Mouse (Mus musculus): ENCODE data around the gene Iqcn. TPM values are rescaled to one million over a fixed set of nuclear protein-coding genes. Genes with fewer than 3 reads are reported as not detected.

Iqcn gene
- polyA plus RNA-seq, 1 experiment from 2014 or later = 0.05 TPM

- Histone ChIP-seq H3K36me3 (ENCODE audit: control insufficient read depth, insufficient read depth, low read length) (peaks cover 18% of the 10 kb centered on the region), H3K27ac (replicated peaks; ENCODE audit: low read depth, low read length) (peak overlapping the region; percentile 97), H3K4me3 (replicated peaks; ENCODE audit: low read depth, low read length) (peak overlapping the region; percentile 63), H3K27me3 (ENCODE audit: control insufficient read depth, insufficient read depth, low read length) (no peaks in the 10 kb centered on the region), H3K9ac (replicated peaks; ENCODE audit: low read length) (peak overlapping the region; percentile 68), H3K4me1 (ENCODE audit: control insufficient read depth, insufficient read depth, low read length) (peaks cover 12% of the 10 kb centered on the region), H3K9me3 (ENCODE audit: control insufficient read depth, low read length) (no peaks in the 10 kb centered on the region), H3K4me2 (ENCODE audit: low read length) (peak overlapping the region; percentile 90)
- DNase-seq = no peak
- 92% methylated on average over 3 of the region's 3 CpGs for WGBS
- no peak for ATAC-seq (ENCODE audit: low FRiP score, low TSS enrichment)
Measured at GRCm38 (mm10) chr8:70674109-70674508, 29.1 kb upstream of the Iqcn start.

GRCm38 (mm10) chr8:70674716-70675115, 28.5 kb upstream of the Iqcn start:
- H3K4me3 ChIP-seq (replicated peaks; ENCODE audit: low read depth, low read length) = no peak overlapping the region
- H3K4me2 ChIP-seq (ENCODE audit: low read length) = peak overlapping the region; percentile 90; the same call in 1 of the 2 replicates
- DNase-seq (no peak), ATAC-seq (ENCODE audit: low FRiP score, low TSS enrichment) (no peak)
- H3K4me1 ChIP-seq (ENCODE audit: control insufficient read depth, insufficient read depth, low read length) = peaks cover 12% of the 10 kb centered on the region
- no peaks in the 10 kb centered on the region for H3K9me3 ChIP-seq (ENCODE audit: control insufficient read depth, low read length)
- H3K27me3 ChIP-seq (ENCODE audit: control insufficient read depth, insufficient read depth, low read length) = no peaks in the 10 kb centered on the region
- 92% methylated on average over 4 of the region's 4 CpGs for WGBS
- no peak overlapping the region for H3K9ac ChIP-seq (replicated peaks; ENCODE audit: low read length)
- peaks cover 23% of the 10 kb centered on the region for H3K36me3 ChIP-seq (ENCODE audit: control insufficient read depth, insufficient read depth, low read length)
- H3K27ac ChIP-seq (replicated peaks; ENCODE audit: low read depth, low read length) = 0 out of 2 replicates have a peak overlapping the region, but pooled peaks have one; percentile 27

- H3K9ac ChIP-seq (replicated peaks; ENCODE audit: low read length) = no peak overlapping the region
- H3K4me1 ChIP-seq (ENCODE audit: control insufficient read depth, insufficient read depth, low read length) = peaks cover 12% of the 10 kb centered on the region
- no peak for ATAC-seq (ENCODE audit: low FRiP score, low TSS enrichment)
- no peak overlapping the region for H3K4me3 ChIP-seq (replicated peaks; ENCODE audit: low read depth, low read length)
- no peaks in the 10 kb centered on the region for H3K27me3 ChIP-seq (ENCODE audit: control insufficient read depth, insufficient read depth, low read length)
- H3K27ac ChIP-seq (replicated peaks; ENCODE audit: low read depth, low read length) = no peak overlapping the region
- H3K4me2 ChIP-seq (ENCODE audit: low read length) = no peak overlapping the region
- H3K36me3 ChIP-seq (ENCODE audit: control insufficient read depth, insufficient read depth, low read length) = peaks cover 23% of the 10 kb centered on the region
- no peak for DNase-seq
- no peaks in the 10 kb centered on the region for H3K9me3 ChIP-seq (ENCODE audit: control insufficient read depth, low read length)
- 100% methylated on average over 1 of the region's 1 CpGs for WGBS
Measured at GRCm38 (mm10) chr8:70675336-70675735, 27.9 kb upstream of the Iqcn start.

GRCm38 (mm10) chr8:70677451-70678080, 25.7 kb upstream of the Iqcn start:
- Histone ChIP-seq H3K27me3 (ENCODE audit: control insufficient read depth, insufficient read depth, low read length) (no peaks in the 10 kb centered on the region), H3K4me3 (replicated peaks; ENCODE audit: low read depth, low read length) (no peak overlapping the region), H3K27ac (replicated peaks; ENCODE audit: low read depth, low read length) (no peak overlapping the region), H3K4me2 (ENCODE audit: low read length) (no peak overlapping the region), H3K36me3 (ENCODE audit: control insufficient read depth, insufficient read depth, low read length) (peaks cover 23% of the 10 kb centered on the region), H3K4me1 (ENCODE audit: control insufficient read depth, insufficient read depth, low read length) (peaks cover 12% of the 10 kb centered on the region), H3K9ac (replicated peaks; ENCODE audit: low read length) (no peak overlapping the region), H3K9me3 (ENCODE audit: control insufficient read depth, low read length) (no peaks in the 10 kb centered on the region)
- DNase-seq (no peak), ATAC-seq (ENCODE audit: low FRiP score, low TSS enrichment) (no peak)
- 94% methylated on average over 15 of the region's 15 CpGs for WGBS

- no peak overlapping the region for H3K4me2 ChIP-seq (ENCODE audit: low read length)
- ATAC-seq (ENCODE audit: low FRiP score, low TSS enrichment) (no peak), DNase-seq (no peak)
- H3K4me1 ChIP-seq (ENCODE audit: control insufficient read depth, insufficient read depth, low read length) = peaks cover 12% of the 10 kb centered on the region
- H3K9ac ChIP-seq (replicated peaks; ENCODE audit: low read length) = no peak overlapping the region
- H3K4me3 ChIP-seq (replicated peaks; ENCODE audit: low read depth, low read length) = no peak overlapping the region
- no peaks in the 10 kb centered on the region for H3K9me3 ChIP-seq (ENCODE audit: control insufficient read depth, low read length)
- no peaks in the 10 kb centered on the region for H3K27me3 ChIP-seq (ENCODE audit: control insufficient read depth, insufficient read depth, low read length)
- peaks cover 23% of the 10 kb centered on the region for H3K36me3 ChIP-seq (ENCODE audit: control insufficient read depth, insufficient read depth, low read length)
- H3K27ac ChIP-seq (replicated peaks; ENCODE audit: low read depth, low read length) = no peak overlapping the region
Measured at GRCm38 (mm10) chr8:70678679-70679078, 24.6 kb upstream of the Iqcn start.

GRCm38 (mm10) chr8:70679404-70679803, 23.9 kb upstream of the Iqcn start:
- no peak for ATAC-seq (ENCODE audit: low FRiP score, low TSS enrichment)
- Histone ChIP-seq H3K27ac (replicated peaks; ENCODE audit: low read depth, low read length) (no peak overlapping the region), H3K4me3 (replicated peaks; ENCODE audit: low read depth, low read length) (no peak overlapping the region), H3K36me3 (ENCODE audit: control insufficient read depth, insufficient read depth, low read length) (peaks cover 23% of the 10 kb centered on the region), H3K27me3 (ENCODE audit: control insufficient read depth, insufficient read depth, low read length) (no peaks in the 10 kb centered on the region), H3K4me2 (ENCODE audit: low read length) (no peak overlapping the region), H3K9ac (replicated peaks; ENCODE audit: low read length) (no peak overlapping the region), H3K9me3 (ENCODE audit: control insufficient read depth, low read length) (no peaks in the 10 kb centered on the region), H3K4me1 (ENCODE audit: control insufficient read depth, insufficient read depth, low read length) (peaks cover 8% of the 10 kb centered on the region)
- no peak for DNase-seq
- 89% methylated on average over 4 of the region's 4 CpGs for WGBS

- H3K4me1 ChIP-seq (ENCODE audit: control insufficient read depth, insufficient read depth, low read length) = 0 out of 2 replicates have a peak, but pooled peaks cover 4% of the 10 kb centered on the region
- H3K27ac ChIP-seq (replicated peaks; ENCODE audit: low read depth, low read length) = no peak overlapping the region
- H3K9me3 ChIP-seq (ENCODE audit: control insufficient read depth, low read length) = no peaks in the 10 kb centered on the region
- no peak overlapping the region for H3K4me2 ChIP-seq (ENCODE audit: low read length)
- 89% methylated on average over 3 of the region's 3 CpGs for WGBS
- peaks cover 23% of the 10 kb centered on the region for H3K36me3 ChIP-seq (ENCODE audit: control insufficient read depth, insufficient read depth, low read length)
- ATAC-seq (ENCODE audit: low FRiP score, low TSS enrichment) (no peak), DNase-seq (no peak)
- no peaks in the 10 kb centered on the region for H3K27me3 ChIP-seq (ENCODE audit: control insufficient read depth, insufficient read depth, low read length)
- no peak overlapping the region for H3K4me3 ChIP-seq (replicated peaks; ENCODE audit: low read depth, low read length)
- H3K9ac ChIP-seq (replicated peaks; ENCODE audit: low read length) = no peak overlapping the region
Measured at GRCm38 (mm10) chr8:70680039-70680438, 23.2 kb upstream of the Iqcn start.

GRCm38 (mm10) chr8:70681410-70681809, 21.8 kb upstream of the Iqcn start:
- DNase-seq (no peak), ATAC-seq (ENCODE audit: low FRiP score, low TSS enrichment) (no peak)
- Histone ChIP-seq H3K9me3 (ENCODE audit: control insufficient read depth, low read length) (no peaks in the 10 kb centered on the region), H3K36me3 (ENCODE audit: control insufficient read depth, insufficient read depth, low read length) (peaks cover 23% of the 10 kb centered on the region), H3K27ac (replicated peaks; ENCODE audit: low read depth, low read length) (no peak overlapping the region), H3K4me2 (ENCODE audit: low read length) (no peak overlapping the region), H3K27me3 (ENCODE audit: control insufficient read depth, insufficient read depth, low read length) (no peaks in the 10 kb centered on the region), H3K4me3 (replicated peaks; ENCODE audit: low read depth, low read length) (no peak overlapping the region), H3K4me1 (ENCODE audit: control insufficient read depth, insufficient read depth, low read length) (0 out of 2 replicates have a peak, but pooled peaks cover 4% of the 10 kb centered on the region), H3K9ac (replicated peaks; ENCODE audit: low read length) (no peak overlapping the region)
- WGBS = 81% methylated on average over 3 of the region's 3 CpGs

GRCm38 (mm10) chr8:70682193-70682592, 21.1 kb upstream of the Iqcn start:
- Histone ChIP-seq H3K4me2 (ENCODE audit: low read length) (no peak overlapping the region), H3K9me3 (ENCODE audit: control insufficient read depth, low read length) (no peaks in the 10 kb centered on the region), H3K4me1 (ENCODE audit: control insufficient read depth, insufficient read depth, low read length) (0 out of 2 replicates have a peak, but pooled peaks cover 4% of the 10 kb centered on the region), H3K27ac (replicated peaks; ENCODE audit: low read depth, low read length) (no peak overlapping the region), H3K4me3 (replicated peaks; ENCODE audit: low read depth, low read length) (no peak overlapping the region), H3K9ac (replicated peaks; ENCODE audit: low read length) (0 out of 2 replicates have a peak overlapping the region, but pooled peaks have one; percentile 20), H3K36me3 (ENCODE audit: control insufficient read depth, insufficient read depth, low read length) (peaks cover 23% of the 10 kb centered on the region), H3K27me3 (ENCODE audit: control insufficient read depth, insufficient read depth, low read length) (no peaks in the 10 kb centered on the region)
- DNase-seq = no peak
- ATAC-seq (ENCODE audit: low FRiP score, low TSS enrichment) = no peak
- 10% methylated on average over 19 of the region's 19 CpGs for WGBS

Measured in midbrain, embryonic 14.5 days (tissue).